Mouse (Mus musculus) left cerebral cortex, adult 8-10 months (tissue): Measurements from ENCODE around the gene Fpr-rs6. TPM values are rescaled to one million over a fixed set of nuclear protein-coding genes. Genes with fewer than 3 reads are reported as not detected.

ENCODE experiments used
- DNase-seq, 2 experiments: peaks; one replicate each; pipeline ENCODE4 v3.0.0; 2022; ENCODE audit warnings: low spot score in 2 of 2
- total RNA-seq, 4 experiments: library from RNA; stranded (reverse); gene quantifications; 2 replicates each; pipeline ENCODE4 v1.2.4; 2022

Fpr-rs6 gene
- not detected for total RNA-seq

DNA sequence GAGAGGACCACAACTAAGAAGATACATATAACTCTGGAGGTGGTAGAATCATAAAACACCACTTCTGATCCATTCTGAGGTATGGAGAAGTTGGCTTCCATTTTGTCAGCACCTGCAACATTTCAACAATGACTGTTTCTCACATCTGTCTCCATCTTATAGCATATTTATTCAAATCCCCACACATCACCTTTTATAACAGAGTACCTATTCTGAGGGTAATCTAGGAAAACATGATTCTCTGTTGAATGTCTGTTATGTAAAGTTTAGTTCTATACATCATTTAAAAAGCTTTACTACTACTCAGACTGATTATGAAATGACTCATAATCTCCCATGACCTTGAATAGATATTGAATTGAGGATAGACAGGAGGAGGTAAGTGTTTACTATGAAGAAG is at the start of gene Fpr-rs6:
Gene Fpr-rs6 (minus strand): TSS at position 101 of the 400 bp plus-strand sequence.
- no peak for DNase-seq

Other genes starting within 250 kb of the Fpr-rs6 start
- gene Vmn2r104, start 134.8 kb downstream of the Fpr-rs6 start, total RNA-seq = not detected
- gene Fpr-rs7, start 68.9 kb downstream of the Fpr-rs6 start, total RNA-seq = not detected
- gene Vmn2r105, start 52.0 kb upstream of the Fpr-rs6 start, total RNA-seq = not detected
- not detected for gene Vmn2r106, start 102.5 kb upstream of the Fpr-rs6 start, total RNA-seq
- gene Vmn2r107, start 162.1 kb upstream of the Fpr-rs6 start, total RNA-seq = not detected
- gene Vmn1r224, start 231.0 kb upstream of the Fpr-rs6 start, total RNA-seq = not detected